Mouse (Mus musculus) heart, postnatal 25 days (tissue): ENCODE measurements at regions not wholly inside any gene's neighbourhood (a gene's known extent, or its start where the extent isn't known, plus 50 kb on each side); places are given as distances from the start of the nearest gene placed in this dataset.
A peak's percentile ranks its signal among the peaks of the same experiment; 100 is the strongest.

Experiments used
- DNase-seq: peaks from one replicate; pipeline ENCODE4 v3.0.0; 2022; ENCODE audit warnings: low spot score
- intact Hi-C: fragments of 180-260 bp; cut with DNase I; formaldehyde crosslinking; loops from one replicate; pipeline ENCODE4 v1.15.1; 2025

DNA sequence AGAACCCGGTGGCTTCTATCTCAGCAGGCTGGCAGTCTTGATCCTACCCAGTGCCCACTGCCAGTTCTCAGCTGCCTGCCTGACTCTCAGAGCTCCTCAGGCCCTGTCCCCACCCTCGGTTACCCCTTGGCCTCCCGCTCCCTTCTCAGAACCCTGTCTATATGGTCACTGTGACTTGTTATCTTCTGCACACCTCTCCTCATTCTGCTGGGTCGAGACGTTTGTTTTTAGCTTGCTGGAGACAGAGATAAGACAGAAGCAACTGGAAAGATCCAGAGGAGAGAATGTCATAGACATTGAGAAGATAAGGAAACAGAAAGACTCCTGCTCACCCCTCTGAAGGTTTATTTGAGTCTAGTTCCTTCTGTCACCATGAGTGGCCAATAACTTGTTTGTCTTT lies 53.8 kb upstream of the Phc1 start:
- DNase-seq, result no peak
- intact Hi-C loops, result loop anchor here (5.0 kb wide), 2 partner anchors 87 to 832 kb away; partner anchors contain the start of gene M6pr

DNA sequence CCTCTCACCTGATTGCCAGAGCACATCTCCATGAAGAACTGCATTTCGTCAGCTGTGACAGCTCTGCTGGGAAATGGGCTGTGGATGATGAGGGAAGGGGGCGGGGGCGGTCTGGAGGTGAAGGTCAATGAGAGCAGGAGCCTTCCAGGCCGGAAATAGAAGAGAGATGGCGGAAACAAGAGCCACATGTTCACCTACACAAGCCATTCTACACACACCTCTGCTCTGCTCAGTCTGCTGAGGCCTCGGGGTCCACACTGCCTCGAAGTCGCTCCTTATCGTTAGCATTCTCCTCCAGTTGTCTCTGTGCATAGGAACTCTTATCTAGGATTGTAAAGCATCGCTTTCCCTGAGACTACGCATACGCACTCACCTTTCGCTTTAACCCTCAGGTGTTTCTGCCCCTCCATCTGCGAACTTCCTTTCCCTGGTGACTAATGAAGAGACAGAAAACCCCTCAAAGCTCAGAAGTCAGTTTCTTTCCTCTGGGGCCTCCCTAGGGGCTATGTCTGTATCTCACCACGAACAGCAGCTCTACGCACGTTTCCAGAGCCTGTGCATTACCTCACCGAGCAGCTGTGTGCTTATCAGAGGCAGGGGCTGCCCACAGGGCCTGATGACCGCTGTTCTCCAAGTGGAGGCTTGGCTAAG lies 53.0 kb upstream of the Phc1 start:
- intact Hi-C loops, result loop anchor here (2.0 to 5.0 kb wide), 3 partner anchors 86 to 831 kb away; partner anchors contain the start of gene M6pr
- DNase-seq, result no peak

DNA sequence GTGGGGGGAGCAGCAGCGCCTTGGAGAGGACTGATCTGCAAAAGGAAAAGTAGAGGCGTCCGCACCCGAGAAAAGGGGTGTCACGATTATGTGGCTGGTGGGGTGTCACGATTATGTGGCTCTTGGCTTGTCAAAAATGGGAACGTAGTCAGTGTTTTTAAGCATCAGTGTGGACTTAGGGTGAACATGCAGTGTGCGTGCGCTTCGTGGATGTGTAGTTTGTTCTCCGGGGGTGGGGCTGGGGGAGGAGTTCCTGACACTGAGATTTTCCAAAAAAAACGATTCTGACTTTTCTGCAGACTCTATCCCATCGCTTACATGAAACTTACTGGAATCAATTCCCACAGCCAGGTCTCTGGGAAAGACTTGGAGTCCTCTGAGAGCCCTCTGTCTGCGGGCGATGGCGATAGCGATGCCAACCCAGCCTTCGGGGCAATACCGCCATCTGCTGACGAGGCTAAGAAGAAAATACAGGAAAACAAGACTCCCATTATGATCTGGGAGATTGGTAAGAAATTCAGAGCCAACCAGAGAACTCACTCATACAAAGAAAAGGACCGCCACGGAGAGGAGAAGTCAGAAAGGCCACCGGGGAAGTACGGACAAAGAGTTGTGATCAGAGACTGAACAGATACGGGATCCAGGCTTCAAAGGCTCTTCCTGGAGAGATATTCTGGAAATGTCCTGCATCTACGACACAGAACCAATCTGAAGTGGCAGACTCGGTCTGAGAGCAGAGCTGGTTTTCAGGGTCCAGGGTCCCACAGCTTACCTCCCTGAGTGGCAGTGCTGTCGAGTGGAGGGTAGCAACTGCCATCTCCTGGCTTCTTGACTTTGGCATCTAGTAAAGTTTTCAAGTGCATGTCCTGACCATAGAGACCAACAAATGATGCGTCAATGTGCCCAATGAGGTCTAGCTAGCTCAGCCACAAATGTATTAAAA lies 51.6 kb upstream of the Phc1 start:
- peak; percentile 14 for DNase-seq
- intact Hi-C loops, result loop anchor here (2.0 to 5.0 kb wide), 3 partner anchors 85 to 830 kb away; partner anchors contain the start of gene M6pr

DNA sequence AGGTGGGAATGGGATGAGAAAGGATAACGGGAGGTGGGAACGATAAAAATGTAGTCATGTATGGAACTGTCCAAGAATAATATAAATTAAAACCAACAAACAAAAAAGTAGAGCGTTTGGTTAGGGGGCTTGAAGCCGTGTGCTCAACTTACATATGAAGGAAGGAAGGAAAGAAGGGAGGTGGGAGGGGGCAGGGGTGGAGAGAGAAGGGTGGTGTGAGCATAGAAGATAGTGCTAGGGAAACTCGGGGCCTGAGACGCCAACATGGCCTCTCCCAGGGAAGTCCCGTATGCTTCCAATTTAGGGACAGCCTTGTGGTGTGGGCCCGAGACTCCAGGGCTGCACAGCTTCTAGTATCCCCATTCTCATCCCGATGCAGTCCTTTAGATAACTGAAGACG lies 50.8 kb upstream of the Phc1 start:
- DNase-seq, result no peak
- intact Hi-C loops, result loop anchor here (5.0 kb wide), 2 partner anchors 84 to 829 kb away; partner anchors contain the start of gene M6pr

DNA sequence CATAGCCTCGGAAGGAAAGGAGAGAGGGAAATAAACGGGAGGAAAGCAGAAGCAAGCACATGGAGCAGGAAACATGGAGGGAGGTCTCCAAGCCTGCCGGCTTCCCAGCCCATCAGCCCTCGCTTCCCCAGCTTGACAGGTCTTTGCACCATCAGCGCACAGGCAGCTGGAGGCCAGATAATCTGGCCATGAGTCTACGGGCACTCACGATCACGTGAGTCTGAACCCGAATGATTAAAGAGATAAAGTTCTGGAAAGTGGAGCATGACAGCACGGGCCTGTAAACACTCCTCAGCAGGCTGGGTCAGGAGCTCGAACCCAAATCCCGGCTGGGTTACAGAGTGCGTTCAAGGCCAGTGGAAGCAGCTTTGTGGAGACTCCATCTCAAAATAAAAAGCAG lies 50.4 kb upstream of the Phc1 start:
- no peak for DNase-seq
- intact Hi-C loops, result loop anchor here (5.0 kb wide), 2 partner anchors 83 to 828 kb away; partner anchors contain the start of gene M6pr
